Mouse (Mus musculus): Measurements from ENCODE around the gene Dusp16. TPM values are rescaled to one million over a fixed set of nuclear protein-coding genes. Genes with fewer than 3 reads are reported as not detected.
A peak's percentile ranks its signal among the peaks of the same experiment; 100 is the strongest.

Gene Dusp16
- polyA plus RNA-seq, 1 experiment from 2014 or later = 12.9 TPM

DNA sequence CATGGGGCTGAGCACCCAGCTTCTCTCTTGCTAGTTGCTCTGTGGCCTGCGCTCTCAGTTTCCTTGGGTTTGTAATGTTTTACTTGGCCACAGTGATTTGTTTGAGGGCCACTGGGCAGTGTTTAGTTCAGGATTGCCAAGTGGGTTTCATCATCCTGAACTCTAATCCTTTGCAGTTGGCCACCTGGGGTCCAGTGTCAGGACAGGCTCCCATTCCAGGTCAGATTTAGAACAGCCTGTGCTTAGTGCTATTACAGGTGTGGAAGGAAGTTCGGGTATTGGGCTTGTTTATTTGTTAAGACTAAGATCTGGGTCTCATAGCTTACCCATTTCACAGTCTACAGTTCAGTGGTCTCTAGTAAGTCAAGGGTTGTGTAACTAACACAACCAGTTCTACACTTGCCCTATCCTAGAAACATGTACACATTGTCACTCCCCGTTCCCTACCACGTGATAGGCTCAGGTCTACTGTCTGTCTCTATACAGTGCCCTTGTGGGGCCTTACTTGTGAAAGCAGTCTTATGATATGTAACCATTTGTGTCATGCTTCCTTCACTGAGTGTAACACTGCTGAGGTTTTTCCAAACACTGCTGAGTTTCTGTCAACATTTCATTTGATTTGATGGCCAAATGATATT is 89.3 kb downstream of the Dusp16 start:
- H3K36me3 ChIP-seq = 0 out of 2 replicates have a peak, but pooled peaks cover 3% of the 10 kb centered on the region
- H3K4me1 ChIP-seq = 0 out of 2 replicates have a peak, but pooled peaks cover 4% of the 10 kb centered on the region
- no peak overlapping the region for H3K4me2 ChIP-seq (replicated peaks)
- no peaks in the 10 kb centered on the region for H3K27me3 ChIP-seq
- no peak for ATAC-seq (ENCODE audit: low FRiP score)
- H3K4me3 ChIP-seq = no peak overlapping the region
- H3K27ac ChIP-seq = no peak overlapping the region
- no peaks in the 10 kb centered on the region for H3K9me3 ChIP-seq (replicated peaks)
- no peak overlapping the region for H3K9ac ChIP-seq
- WGBS = 97% methylated on average over 4 of the region's 4 CpGs

DNA sequence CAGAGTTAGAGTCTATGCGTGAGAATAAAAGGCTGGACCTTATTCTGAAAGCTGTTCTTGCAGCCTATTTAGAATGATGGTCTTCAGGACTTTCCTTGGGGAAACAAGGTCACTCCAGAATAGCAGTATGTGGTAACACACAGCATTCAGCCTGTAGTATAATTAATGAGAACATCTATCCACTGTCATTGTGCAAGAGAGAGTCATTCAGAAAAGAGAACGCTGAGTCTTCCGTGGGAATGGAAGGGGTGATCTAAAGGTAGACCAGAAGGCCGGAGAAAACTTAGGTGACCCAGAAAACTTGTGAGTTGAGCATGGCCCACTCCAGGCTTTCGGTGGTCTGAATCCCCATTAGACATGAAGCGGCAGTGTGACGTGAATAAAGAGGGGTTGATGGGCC is 90.2 kb downstream of the Dusp16 start:
- H3K4me1 ChIP-seq = 0 out of 2 replicates have a peak, but pooled peaks cover 4% of the 10 kb centered on the region
- H3K9me3 ChIP-seq (replicated peaks) = no peaks in the 10 kb centered on the region
- H3K27me3 ChIP-seq = no peaks in the 10 kb centered on the region
- no peak overlapping the region for H3K27ac ChIP-seq
- no peak overlapping the region for H3K9ac ChIP-seq
- no peak for ATAC-seq (ENCODE audit: low FRiP score)
- H3K4me2 ChIP-seq (replicated peaks) = no peak overlapping the region
- WGBS = 95% methylated on average over 7 of the region's 7 CpGs
- H3K4me3 ChIP-seq = no peak overlapping the region
- H3K36me3 ChIP-seq = no peaks in the 10 kb centered on the region

DNA sequence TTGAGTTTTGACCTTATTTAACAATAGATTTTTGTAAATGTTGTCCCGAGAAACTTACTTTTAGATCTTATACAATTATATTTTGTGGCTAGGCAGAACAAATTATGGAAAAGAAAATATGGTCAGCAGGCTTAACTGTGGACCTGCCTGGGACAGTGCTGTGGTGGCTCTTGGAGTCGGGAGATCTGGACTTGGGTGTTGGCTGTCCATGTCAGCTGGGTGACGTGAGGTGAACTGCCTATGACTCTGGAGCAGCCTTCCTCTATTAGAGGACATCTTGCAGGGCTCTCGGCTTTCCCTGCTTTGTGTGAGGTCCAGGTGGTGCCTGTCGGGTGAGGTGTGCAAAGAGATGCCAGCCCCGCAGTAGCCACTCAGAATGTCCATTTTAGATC is 91.2 kb downstream of the Dusp16 start:
- H3K27ac ChIP-seq = no peak overlapping the region
- no peak overlapping the region for H3K4me2 ChIP-seq (replicated peaks)
- no peaks in the 10 kb centered on the region for H3K36me3 ChIP-seq
- ATAC-seq (ENCODE audit: low FRiP score) = no peak
- peaks cover 6% of the 10 kb centered on the region; the same call in 1 of the 2 replicates for H3K4me1 ChIP-seq
- H3K4me3 ChIP-seq = no peak overlapping the region
- no peak overlapping the region for H3K9ac ChIP-seq
- no peaks in the 10 kb centered on the region for H3K27me3 ChIP-seq
- H3K9me3 ChIP-seq (replicated peaks) = no peaks in the 10 kb centered on the region
- 86% methylated on average over 6 of the region's 6 CpGs for WGBS

DNA sequence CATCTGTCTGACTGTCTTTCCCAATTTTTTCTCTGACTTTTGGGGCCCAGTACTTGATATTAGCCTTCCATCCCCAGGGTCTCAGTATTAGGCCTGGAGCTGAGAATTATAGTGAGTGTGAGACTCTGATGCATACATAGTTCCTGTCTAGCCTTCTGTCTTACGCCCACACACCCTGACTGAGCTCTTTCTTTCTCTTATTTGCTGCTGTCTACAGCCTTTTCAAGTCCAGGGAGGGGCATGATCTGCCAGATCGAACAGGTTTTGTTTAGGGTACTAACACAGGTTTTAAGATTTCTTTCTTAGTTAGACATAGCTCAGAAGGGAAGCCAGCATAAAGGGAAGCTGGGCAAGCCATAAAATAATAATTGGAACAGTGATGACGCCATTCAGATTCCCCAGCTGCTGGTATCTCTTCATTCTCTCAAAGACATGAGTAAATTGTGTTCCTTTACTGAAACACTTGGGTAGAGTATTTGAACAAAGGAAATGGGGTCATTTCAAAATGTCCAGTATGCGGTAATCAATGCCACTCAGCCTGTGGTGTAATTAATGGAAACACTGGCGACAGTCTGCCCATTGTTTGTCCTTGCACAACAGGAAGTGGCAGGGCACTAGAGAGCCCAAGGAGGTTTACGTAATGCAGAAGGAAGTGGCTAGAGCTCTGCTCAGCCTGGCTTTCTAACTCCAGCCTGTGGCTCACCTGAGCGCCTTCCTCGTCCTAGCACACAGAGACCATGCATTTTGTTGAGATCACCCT is 91.8 kb downstream of the Dusp16 start:
- H3K36me3 ChIP-seq = no peaks in the 10 kb centered on the region
- H3K27ac ChIP-seq = peak overlapping the region; percentile 36; the same call in 1 of the 2 replicates
- WGBS = 67% methylated on average over 8 of the region's 8 CpGs
- H3K9me3 ChIP-seq (replicated peaks) = no peaks in the 10 kb centered on the region
- ATAC-seq (ENCODE audit: low FRiP score) = no peak
- no peak overlapping the region for H3K4me2 ChIP-seq (replicated peaks)
- no peak overlapping the region for H3K4me3 ChIP-seq
- H3K9ac ChIP-seq = no peak overlapping the region
- no peaks in the 10 kb centered on the region for H3K27me3 ChIP-seq
- H3K4me1 ChIP-seq = peaks cover 8% of the 10 kb centered on the region; the same call in 1 of the 2 replicates

DNA sequence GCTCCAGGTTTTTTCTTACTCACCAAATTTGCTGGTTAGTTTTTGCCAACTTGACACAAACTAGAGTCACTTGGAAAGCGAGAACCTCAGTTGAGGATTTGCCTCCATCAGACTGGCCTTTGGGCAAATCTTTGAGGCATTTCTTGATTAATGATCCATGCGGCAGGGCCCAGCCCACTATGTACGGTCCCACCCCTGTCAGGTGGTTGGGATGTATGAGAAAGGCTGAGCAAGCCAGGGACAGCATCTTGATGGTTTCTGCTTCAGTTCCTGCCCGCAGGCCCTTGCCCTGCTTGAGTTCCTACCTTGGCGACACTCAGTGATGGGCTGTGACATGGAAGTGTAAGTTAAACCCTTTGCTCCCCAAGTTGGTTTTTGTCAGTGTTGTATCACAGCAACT is 94.2 kb downstream of the Dusp16 start:
- H3K36me3 ChIP-seq = no peaks in the 10 kb centered on the region
- no peaks in the 10 kb centered on the region for H3K27me3 ChIP-seq
- no peak for ATAC-seq (ENCODE audit: low FRiP score)
- H3K4me2 ChIP-seq (replicated peaks) = no peak overlapping the region
- H3K9me3 ChIP-seq (replicated peaks) = no peaks in the 10 kb centered on the region
- 95% methylated on average over 5 of the region's 5 CpGs for WGBS
- no peak overlapping the region for H3K4me3 ChIP-seq
- no peak overlapping the region for H3K27ac ChIP-seq
- H3K4me1 ChIP-seq = peaks cover 8% of the 10 kb centered on the region; the same call in 1 of the 2 replicates
- H3K9ac ChIP-seq = no peak overlapping the region

DNA sequence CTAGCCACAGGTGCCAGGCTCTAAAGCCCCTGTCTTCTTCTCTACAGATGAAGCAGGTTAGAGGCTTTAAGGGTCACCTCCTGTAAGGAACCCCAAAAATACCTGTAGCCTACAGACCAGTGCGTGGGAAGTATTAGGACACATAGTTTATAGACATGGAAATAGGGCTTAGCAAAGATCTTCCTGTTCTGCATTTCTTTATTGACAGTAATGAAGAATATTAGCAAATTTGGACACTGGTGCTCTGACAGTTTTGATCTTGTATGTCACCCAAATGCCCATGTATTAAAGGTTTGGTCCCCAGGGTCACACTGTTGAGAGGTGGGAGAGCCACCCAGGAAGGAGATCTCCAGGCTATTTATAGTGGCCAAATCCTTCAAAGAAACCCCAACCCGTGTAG is 95.9 kb downstream of the Dusp16 start:
- Histone ChIP-seq H3K36me3 (no peaks in the 10 kb centered on the region), H3K4me3 (no peak overlapping the region), H3K4me1 (peaks cover 8% of the 10 kb centered on the region; the same call in 1 of the 2 replicates), H3K9ac (no peak overlapping the region), H3K9me3 (replicated peaks) (no peaks in the 10 kb centered on the region), H3K27ac (no peak overlapping the region), H3K4me2 (replicated peaks) (no peak overlapping the region), H3K27me3 (no peaks in the 10 kb centered on the region)
- no peak for ATAC-seq (ENCODE audit: low FRiP score)
- WGBS = 90% methylated on average over 2 of the region's 2 CpGs

DNA sequence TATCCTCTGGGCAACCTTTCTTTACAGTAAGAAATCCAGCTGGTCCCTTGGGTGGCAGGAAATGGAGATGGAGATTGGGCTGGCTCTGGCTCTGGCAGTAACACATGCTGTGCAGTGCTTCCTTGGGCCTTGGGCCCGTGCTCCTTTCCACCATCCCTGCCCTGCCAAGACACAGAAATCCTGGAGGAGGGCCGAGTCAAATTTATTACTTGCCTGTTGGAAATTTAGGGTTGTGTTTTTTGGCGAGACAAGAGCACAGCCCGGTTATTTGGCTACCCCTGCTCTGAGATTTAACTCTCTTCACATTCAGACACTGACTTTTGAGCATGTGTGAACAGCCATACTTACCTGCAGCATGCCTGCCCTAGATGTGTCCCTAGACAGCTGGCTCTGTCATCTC is 96.3 kb downstream of the Dusp16 start:
- no peak for ATAC-seq (ENCODE audit: low FRiP score)
- H3K27me3 ChIP-seq = no peaks in the 10 kb centered on the region
- peaks cover 8% of the 10 kb centered on the region; the same call in 1 of the 2 replicates for H3K4me1 ChIP-seq
- no peaks in the 10 kb centered on the region for H3K36me3 ChIP-seq
- no peak overlapping the region for H3K4me3 ChIP-seq
- H3K9ac ChIP-seq = no peak overlapping the region
- H3K9me3 ChIP-seq (replicated peaks) = no peaks in the 10 kb centered on the region
- H3K4me2 ChIP-seq (replicated peaks) = no peak overlapping the region
- WGBS = 80% methylated on average over 4 of the region's 4 CpGs
- H3K27ac ChIP-seq = no peak overlapping the region

DNA sequence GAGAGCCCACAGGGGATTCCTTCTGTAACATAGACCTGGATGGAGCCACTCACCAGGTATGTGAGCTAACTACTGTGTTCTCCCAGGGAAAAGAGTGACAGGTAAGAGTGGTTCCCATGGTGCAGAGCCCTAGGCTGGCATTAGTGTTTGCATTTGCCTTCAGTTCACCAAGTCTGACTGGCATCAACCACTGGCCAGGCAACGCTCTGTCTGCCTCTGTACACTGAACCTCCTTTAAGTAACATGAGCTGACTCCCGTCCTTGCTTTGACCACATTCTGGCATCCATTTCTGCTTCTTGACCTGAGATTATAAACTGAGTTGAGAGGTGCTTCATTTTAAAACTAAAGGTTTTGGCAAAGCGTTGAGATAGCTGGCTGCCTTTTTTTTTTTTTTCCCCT is 96.8 kb downstream of the Dusp16 start:
- no peaks in the 10 kb centered on the region for H3K36me3 ChIP-seq
- no peak overlapping the region for H3K4me2 ChIP-seq (replicated peaks)
- H3K9me3 ChIP-seq (replicated peaks) = no peaks in the 10 kb centered on the region
- WGBS = 83% methylated on average over 3 of the region's 3 CpGs
- H3K4me1 ChIP-seq = peaks cover 4% of the 10 kb centered on the region; the same call in 1 of the 2 replicates
- H3K9ac ChIP-seq = no peak overlapping the region
- H3K27ac ChIP-seq = no peak overlapping the region
- no peak overlapping the region for H3K4me3 ChIP-seq
- no peak for ATAC-seq (ENCODE audit: low FRiP score)
- H3K27me3 ChIP-seq = no peaks in the 10 kb centered on the region

DNA sequence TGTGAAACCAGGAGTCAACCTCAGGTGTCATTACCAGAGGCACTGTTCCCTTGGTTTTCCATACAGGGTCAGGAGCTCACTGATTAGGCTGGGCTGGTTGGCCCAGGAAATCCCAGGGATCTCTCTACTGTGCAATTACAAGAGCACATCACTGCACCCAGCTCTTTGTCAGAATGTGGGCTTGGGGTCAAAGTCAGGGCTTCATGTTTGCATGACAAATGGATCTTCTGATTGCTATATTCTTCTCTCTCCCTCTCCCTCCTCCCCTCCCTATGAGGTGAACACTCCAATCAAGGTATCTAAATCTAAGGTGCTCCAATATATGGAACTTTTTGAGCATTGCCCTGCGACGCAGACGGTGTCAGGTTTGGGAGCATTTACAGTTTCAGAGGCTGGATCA is 97.4 kb downstream of the Dusp16 start:
- H3K9me3 ChIP-seq (replicated peaks) = no peaks in the 10 kb centered on the region
- no peaks in the 10 kb centered on the region for H3K36me3 ChIP-seq
- no peak overlapping the region for H3K4me2 ChIP-seq (replicated peaks)
- 94% methylated on average over 3 of the region's 3 CpGs for WGBS
- peaks cover 3% of the 10 kb centered on the region; the same call in 1 of the 2 replicates for H3K4me1 ChIP-seq
- no peak overlapping the region for H3K9ac ChIP-seq
- ATAC-seq (ENCODE audit: low FRiP score) = no peak
- no peaks in the 10 kb centered on the region for H3K27me3 ChIP-seq
- H3K27ac ChIP-seq = no peak overlapping the region
- H3K4me3 ChIP-seq = no peak overlapping the region

DNA sequence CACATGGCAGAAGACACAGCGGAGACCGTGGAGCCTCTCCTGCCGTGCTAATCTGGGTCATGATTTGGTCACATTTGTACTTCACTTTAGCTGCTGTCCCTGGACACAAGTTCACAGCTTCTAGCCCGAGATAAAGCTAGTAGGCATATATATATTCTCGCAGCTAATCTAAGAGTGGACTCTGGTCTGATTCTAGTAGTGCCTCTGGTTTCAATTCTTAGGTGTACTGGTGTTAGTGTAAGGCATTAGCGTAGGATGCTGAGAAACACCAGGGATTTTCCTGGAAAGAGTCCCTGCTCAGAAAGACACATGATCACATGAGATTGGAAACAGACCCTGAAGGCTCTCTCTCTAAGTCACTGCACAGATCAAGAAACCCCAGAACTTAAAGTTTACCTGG is 97.9 kb downstream of the Dusp16 start:
- no peak for ATAC-seq (ENCODE audit: low FRiP score)
- H3K9ac ChIP-seq = no peak overlapping the region
- no peaks in the 10 kb centered on the region for H3K36me3 ChIP-seq
- no peaks in the 10 kb centered on the region for H3K27me3 ChIP-seq
- H3K27ac ChIP-seq = no peak overlapping the region
- no peaks in the 10 kb centered on the region for H3K9me3 ChIP-seq (replicated peaks)
- no peak overlapping the region for H3K4me2 ChIP-seq (replicated peaks)
- WGBS = 91% methylated on average over 6 of the region's 6 CpGs
- H3K4me3 ChIP-seq = no peak overlapping the region
- peaks cover 3% of the 10 kb centered on the region; the same call in 1 of the 2 replicates for H3K4me1 ChIP-seq

DNA sequence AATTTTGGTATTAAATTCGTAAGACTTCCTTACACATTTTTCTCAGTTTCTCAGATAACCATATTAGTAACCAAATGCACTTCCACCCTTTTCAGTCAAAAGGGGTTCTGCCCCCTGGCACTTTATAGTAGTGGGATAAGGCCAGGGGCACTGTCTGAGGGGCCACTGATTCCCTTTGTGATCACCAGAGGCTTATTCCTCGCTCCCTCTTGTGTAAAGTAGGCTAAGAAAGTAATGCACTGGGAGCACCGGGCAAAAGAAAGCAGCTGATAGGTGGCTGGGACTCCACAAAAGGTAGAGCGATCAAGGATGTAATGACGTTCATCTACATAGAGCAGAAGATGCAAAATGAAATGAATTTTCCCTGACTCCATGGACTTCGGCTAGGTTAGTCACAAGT is 106.9 kb downstream of the Dusp16 start:
- Histone ChIP-seq H3K4me1 (no peaks in the 10 kb centered on the region), H3K36me3 (no peaks in the 10 kb centered on the region), H3K27ac (no peak overlapping the region), H3K27me3 (no peaks in the 10 kb centered on the region), H3K9ac (no peak overlapping the region), H3K9me3 (replicated peaks) (no peaks in the 10 kb centered on the region), H3K4me2 (replicated peaks) (no peak overlapping the region), H3K4me3 (no peak overlapping the region)
- 85% methylated on average over 6 of the region's 6 CpGs for WGBS
- no peak for ATAC-seq (ENCODE audit: low FRiP score)

DNA sequence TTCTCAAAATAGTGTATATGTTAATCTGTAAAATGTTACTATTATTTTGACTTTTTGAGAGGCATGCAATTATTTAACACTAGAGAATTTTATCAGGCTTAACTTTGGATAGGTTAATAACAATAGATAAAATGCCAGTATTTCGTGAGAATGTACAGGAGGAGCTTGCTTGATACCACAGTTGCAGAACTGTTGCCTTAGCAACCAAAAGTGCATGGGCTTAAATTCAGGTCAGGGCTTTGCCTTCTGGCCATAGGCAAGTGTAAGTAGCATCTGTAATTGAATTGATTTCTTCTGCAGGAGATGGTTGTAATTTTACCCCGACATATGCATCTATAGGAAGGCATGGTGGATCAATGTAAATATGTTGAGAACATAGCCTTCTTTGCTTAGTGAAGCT is 107.4 kb downstream of the Dusp16 start:
- no peaks in the 10 kb centered on the region for H3K9me3 ChIP-seq (replicated peaks)
- H3K27me3 ChIP-seq = no peaks in the 10 kb centered on the region
- WGBS = 68% methylated on average over 2 of the region's 2 CpGs
- H3K4me1 ChIP-seq = no peaks in the 10 kb centered on the region
- H3K9ac ChIP-seq = no peak overlapping the region
- H3K4me3 ChIP-seq = no peak overlapping the region
- no peak overlapping the region for H3K4me2 ChIP-seq (replicated peaks)
- ATAC-seq (ENCODE audit: low FRiP score) = no peak
- H3K36me3 ChIP-seq = no peaks in the 10 kb centered on the region
- no peak overlapping the region for H3K27ac ChIP-seq

Measured in hindbrain, embryonic 12.5 days (tissue).